Mouse (Mus musculus): Measurements from ENCODE around the gene Tnfrsf17. TPM values are rescaled to one million over a fixed set of nuclear protein-coding genes. Genes with fewer than 3 reads are reported as not detected.

Gene Tnfrsf17
- polyA plus RNA-seq (2012; fragmentation: generic; extraction: Trizol): not detected

GRCm38 (mm10) chr16:11313512-11313911 is at the start of gene Tnfrsf17:
TSS of gene Tnfrsf17 (plus strand) at chr16:11313812.

DNA sequence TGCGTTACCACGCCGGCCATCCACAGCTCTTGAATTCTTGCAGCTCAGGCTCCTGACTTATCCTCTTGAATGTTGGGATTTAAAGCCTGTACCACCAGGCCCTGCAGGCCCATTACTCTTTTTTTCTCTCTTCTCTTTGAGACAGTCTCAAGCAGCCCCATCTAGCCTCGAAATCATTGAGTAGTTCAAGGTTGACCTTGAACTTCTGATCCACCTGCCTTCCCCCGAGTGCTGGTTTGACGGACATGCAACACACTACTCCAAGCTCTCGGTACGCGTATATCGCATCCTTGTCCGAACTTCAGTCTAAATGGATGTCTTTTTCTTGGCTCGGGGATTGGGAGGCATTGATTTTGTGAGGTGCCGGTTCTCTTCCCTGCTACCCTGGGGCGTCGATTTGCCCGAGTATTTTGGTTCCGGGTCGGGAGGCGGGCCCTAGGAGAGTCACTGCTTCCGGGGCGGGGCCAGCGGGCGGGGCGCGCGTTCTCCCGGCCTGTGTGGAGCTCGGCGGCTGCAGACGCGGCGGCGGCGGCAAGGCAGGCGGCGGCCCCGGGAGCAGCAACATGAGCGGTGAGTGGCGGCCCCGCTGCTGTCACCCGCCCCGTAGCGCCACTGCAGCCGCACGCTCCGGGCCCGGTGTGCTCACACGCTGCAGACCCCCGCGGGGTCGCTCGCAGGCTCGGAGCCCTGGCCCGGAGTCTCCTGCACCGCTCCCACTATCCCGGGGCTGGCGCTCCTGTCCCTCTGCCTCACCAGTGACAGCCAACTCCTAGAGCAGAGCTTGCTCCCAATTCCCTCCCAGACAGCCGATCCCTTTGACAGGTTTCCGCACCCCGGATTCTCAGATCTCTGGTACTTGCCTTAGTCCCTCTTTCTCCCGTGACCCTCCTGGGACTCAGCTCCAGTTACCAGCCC is 9.1 kb downstream of the Tnfrsf17 start, which contains the start of gene Snx29:
Gene Snx29, plus strand, starts transcription at position 500 of the 915 bp plus-strand sequence.

Other genes with a start within 250 kb of the Tnfrsf17 start
- 10 to 100 TPM; 38.1 to 98.4 TPM for gene Litaf, start 247.7 kb upstream of the Tnfrsf17 start, polyA plus RNA-seq (2012; fragmentation: generic; extraction: Trizol)
- 10 to 100 TPM in 1 of 2 experiments, 1 to 10 TPM in 1; 5.6 to 10.8 TPM for gene Txndc11, start 179.2 kb upstream of the Tnfrsf17 start, polyA plus RNA-seq (2012; fragmentation: generic; extraction: Trizol)
- gene Zc3h7a, start 137.4 kb upstream of the Tnfrsf17 start, polyA plus RNA-seq (2012; fragmentation: generic; extraction: Trizol): 10 to 100 TPM in 1 of 2 experiments, under 1 TPM in 1; 0.74 to 14.6 TPM
- 10 to 100 TPM in 1 of 2 experiments, 1 to 10 TPM in 1; 6.5 to 24.3 TPM for gene Rsl1d1, start 110.5 kb upstream of the Tnfrsf17 start, polyA plus RNA-seq (2012; fragmentation: generic; extraction: Trizol)
- gene Gspt1, start 59.5 kb upstream of the Tnfrsf17 start, polyA plus RNA-seq (2012; fragmentation: generic; extraction: Trizol): 10 to 100 TPM; 13.6 to 37.6 TPM
- gene Snx29, start 9.1 kb downstream of the Tnfrsf17 start, polyA plus RNA-seq (2012; fragmentation: generic; extraction: Trizol): 1 to 10 TPM in 1 of 2 experiments, under 1 TPM in 1; 0.18 to 2.2 TPM

Measured in C3H10T1/2 (cell line).